Mouse (Mus musculus) induced T-regulatory cell, adult 2 months (primary cell): ENCODE data around the gene Chtop.

ENCODE experiments used
- DNase-seq: peaks from one replicate; pipeline ENCODE4 v3.0.0-alpha.2; 2012; ENCODE audit warnings: low read depth

Gene Chtop

DNA sequence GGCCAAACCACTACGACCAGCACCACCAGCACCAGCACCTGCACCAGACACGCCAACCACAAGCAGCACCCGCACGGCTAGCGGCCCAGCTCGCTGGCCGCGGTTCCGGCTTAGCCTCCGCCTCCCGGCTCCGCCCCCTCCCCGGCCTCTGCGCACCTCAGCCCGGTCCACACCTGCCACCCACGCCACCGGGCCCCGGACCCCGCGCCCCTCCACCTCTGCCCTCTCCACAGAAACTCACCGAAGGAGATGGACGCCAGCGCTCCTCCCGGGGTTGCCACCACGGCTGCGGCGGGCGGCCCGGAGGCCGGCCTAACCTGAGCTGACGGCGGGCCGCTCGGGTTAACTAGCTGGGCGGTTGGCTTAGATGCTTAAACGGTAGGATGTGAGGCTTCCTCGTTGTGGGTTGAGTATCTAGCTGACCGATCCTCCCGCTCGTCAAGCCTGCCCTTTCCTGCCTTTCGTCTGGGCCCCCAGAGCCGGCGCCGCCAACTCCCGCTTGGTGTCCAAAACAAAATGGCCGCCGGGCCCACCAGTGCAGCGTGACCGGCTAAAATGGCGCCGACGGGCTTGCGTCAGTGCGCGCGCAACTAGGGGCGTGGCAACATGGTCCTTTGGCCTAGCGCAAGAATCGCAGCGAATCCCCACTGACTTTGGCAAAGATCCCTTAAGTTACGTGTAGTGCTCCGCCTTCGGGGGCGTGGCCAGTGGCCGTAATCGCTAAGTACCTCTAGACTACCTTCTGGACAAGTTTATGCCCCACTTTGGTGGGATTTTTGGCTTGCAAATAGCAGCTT, at the start of gene Chtop:
Gene Chtop (minus strand): TSS at position 549 of the 797 bp plus-strand sequence.
- peak; percentile 100 for DNase-seq

DNA sequence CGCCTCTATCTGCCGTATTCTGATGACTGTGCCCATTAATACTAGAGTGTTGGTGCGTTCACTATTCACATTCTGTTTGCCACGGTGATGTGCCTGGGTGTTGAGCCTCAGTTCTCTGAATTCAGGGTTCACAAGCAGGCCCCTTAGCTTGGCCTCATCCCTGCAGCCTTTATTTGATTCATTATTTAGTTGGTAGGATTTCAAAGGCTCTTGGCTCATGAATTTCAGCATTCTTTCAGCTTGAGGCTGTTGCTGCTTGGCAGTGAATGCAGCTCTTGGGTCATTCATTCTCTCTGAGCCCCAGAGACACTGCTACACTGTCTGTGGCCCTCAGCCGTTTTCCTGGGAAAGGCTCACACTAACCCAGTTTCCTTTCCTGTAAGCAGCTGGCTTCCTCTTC, 46.7 kb upstream of the Chtop start:
- no peak for DNase-seq

DNA sequence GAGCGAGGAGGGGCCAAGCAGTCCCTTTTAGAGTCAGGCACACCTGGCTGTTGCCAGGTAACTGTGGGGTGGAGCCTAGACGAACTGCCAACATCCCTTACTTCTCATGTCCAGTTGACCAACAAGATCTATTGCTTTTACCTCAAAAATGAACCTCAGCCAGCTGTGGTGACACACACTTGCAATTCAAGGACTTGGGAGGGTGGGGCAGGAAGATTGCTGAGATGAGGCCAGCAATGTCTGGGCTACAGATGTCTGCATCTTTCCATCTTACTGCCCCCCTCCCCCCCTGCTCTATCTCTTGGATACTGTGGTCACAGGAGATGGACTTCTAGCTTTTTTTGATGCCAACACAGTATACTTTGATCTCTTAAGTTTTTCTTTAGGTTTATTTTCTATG, 42.9 kb upstream of the Chtop start:
- no peak for DNase-seq

DNA sequence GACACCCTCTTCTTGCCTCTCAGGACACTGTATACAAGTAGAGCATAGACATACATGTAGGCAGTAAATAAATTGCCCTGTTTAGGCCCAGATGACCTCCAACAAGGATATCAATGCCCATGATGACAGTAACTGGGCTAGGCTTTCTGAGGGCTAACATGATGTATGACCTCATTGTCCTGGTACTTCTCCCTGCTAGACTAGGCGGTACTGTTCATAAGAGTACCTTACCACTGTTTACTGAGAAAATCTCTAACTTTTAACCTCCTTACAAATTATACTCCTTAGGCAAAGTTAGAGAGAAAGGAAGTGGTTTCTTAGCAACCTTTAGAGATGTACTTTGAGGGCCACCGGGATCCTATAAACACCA, 41.1 kb upstream of the Chtop start:
- DNase-seq = no peak

DNA sequence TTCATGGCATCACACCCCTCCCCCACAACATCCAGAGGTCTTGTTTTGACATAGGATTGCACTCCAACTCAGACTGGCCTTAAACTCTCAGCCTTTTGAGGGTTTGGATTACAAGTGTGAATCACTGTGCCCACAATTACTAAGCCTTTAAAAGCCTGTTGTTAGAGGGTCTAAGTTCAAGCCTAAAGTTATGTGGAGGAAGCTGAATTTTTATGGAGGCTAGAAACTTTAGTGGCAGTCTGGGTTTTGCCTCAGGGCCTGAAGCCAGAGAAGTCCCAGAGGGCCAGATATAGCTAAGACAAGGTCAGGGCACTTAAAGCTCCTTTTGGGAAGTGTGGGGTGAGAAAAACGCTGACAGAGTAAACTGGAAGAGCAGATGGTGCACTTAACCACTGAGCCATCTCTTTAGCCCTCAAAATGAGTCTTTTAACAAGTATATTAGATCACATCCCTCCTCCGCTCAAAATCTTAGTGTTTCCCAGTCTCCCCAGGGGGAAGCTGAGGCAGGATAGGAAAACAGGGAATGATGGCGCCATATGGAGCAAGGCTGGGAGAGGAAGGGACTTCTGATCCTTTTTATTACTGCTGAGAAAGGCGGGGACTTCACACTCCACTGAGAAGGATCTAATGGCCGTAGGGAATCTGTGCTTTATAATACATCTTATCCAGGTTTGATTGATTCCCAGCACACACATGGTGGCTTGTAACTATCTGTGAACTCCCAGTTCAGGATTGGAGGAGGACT, 40.5 kb upstream of the Chtop start:
- no peak for DNase-seq

DNA sequence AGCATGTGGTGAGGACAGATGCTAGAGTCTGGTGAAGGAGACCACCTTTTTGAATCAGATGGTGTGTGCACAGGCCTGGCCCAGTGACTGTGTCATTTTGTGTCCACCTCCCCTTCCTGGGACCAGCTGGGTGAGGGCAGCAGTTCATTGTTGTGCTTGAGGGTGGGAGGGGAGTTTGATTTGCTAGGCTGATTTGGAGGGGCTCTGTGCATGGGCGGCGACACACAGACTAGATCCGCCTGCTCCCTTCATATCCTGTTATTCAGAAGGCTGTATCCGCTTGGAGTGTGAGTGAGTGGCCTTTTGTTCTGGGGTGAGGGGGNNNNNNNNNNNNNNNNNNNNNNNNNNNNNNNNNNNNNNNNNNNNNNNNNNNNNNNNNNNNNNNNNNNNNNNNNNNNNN, 31.6 kb upstream of the Chtop start:
- no peak for DNase-seq

DNA sequence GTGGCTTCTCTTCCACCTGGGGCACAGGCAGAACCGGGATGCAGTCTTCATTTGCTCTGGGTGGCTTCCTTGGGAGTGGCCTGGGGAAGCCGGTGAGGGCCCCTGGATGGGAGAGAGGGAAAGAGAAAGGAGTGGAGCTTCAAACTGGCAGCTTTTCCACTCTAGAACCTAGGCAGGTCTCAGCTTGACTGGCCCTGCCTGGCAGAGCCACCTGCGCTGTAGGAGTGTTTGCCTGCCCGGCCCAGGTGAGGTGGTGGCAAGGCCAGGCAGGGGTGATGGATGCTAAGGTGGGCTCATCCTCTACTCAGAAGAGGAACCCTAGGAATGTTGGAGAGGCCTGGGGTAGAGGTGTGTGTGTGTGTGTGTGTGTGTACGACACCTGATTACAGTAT, 28.6 kb upstream of the Chtop start:
- DNase-seq = no peak

DNA sequence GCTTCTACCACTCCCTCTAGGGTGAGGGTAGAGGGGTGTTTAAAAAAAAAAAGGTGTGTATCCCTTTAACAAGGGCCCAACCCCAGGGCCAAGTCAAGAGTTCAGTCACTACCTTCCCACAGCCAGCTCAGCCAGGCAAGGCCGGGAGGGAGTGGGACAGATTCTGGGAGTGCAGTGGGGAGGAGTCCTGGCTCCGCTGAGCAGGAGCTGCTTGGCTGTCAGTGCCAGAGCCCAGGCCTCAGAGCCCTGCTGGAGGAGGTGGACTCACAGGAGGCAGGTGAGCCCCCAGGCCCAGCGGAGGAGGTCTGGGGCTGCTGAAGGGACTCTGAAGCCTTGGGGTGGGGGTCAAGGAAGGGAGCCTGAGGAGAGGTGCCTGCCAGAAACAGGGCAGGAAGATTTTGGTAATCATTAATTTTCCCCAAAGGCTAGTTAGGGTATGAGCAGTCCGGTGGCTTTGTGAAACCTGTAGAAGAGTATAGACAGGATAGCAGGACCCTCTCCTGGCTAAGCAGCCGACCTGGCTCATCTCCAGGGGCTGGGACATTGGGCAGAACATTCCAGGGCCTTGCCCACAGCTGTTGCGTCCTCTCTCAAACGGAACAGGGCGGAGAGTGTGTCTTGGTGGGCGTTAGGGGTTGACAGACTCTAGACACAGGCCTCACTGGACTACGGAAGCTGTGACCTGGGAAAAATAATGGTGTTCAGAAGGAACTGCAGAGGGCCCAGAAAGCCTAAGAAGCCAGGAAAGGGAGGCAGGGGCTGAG, 28.0 kb upstream of the Chtop start, which contains the start of gene S100a16:
Gene S100a16 (plus strand): TSS at position 114 of the 764 bp plus-strand sequence.
- DNase-seq = no peak

DNA sequence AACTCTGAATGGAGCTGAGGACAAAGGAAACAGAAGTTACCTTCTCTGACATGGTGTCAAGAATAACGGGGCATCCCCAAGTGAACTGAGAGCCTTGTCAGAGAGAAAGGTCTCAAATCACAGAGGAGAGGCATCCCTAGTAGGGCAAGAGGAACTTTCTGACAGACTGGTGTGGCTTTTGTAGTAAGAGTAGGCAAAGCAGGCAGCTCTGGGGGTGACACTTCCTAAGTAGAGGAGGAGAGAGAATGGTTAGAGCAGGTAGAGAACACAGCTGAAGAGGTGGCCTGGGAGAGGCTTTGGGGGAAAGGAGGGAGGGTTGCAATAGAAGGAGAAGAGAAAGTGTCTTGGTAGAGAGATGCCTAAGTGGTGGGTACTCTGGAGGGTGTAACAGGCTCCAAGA, 26.1 kb upstream of the Chtop start:
- no peak for DNase-seq

DNA sequence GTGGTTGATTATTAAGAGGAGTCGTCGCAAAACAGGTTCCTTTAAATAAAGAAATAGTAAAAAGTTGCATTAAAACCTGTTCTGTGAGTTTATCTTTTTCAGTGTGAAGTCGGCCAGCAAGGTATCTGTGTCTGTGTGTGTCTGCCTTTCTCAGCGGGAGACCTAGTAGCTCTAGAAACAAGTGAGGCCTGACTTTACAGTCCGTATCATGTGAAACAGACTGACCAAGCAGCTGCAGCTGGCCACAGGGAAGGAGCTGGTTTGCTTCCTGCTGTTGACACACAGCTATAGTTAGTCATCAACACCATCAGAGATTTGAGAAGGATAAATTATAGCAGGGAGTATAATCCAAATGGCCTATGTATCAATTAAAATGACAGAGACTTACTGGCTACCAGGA, 22.4 kb upstream of the Chtop start:
- no peak for DNase-seq

DNA sequence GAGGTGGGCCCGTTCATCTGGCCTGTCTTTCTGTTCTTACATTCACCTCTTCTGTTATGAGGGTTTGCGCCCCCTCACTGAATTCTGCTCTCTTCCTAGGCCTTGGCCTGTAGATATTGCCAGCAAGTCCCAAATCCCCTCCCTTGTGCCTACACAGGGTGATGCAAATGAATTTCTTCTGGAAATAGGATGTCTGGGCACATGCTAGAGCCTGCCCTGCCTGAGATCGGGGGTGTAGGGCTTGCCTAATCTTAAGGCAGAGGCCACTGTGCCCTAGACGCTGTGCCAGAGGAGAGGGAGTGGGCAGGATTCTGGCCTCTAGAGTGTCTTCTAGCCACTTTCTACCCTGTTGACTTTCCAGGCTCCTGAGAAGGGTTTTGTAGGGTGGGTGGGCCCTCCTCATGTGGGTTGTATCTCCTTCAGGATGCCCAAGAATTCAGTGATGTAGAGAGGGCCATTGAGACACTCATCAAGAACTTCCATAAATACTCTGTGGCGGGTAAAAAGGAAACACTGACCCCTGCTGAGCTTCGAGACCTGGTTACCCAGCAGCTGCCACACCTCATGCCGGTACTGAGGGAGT, 18.1 kb upstream of the Chtop start:
- DNase-seq = no peak

DNA sequence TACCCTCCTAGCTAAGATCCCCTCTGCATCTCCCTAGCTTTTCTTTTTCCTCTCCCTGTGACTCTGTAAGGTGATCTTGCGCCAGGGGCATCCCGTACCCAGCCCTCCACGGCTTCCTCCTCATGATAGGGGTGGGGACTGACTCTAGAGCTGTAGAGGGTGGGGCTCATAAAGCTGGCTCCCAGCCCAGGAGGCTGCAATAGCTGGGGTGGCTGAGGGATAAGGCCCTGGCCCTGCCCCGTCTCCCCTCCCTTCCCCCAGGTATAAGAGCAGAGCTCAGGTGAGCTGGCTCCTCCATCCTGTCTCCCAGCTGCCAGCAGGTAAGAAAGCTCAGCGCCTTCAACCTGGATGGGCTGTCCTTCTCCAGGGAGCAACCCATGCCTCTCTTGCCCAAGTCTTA, 17.3 kb upstream of the Chtop start, which contains the start of gene S100a14:
Gene S100a14 (plus strand): TSS at position 277 of the 400 bp plus-strand sequence.
- DNase-seq = no peak

DNA sequence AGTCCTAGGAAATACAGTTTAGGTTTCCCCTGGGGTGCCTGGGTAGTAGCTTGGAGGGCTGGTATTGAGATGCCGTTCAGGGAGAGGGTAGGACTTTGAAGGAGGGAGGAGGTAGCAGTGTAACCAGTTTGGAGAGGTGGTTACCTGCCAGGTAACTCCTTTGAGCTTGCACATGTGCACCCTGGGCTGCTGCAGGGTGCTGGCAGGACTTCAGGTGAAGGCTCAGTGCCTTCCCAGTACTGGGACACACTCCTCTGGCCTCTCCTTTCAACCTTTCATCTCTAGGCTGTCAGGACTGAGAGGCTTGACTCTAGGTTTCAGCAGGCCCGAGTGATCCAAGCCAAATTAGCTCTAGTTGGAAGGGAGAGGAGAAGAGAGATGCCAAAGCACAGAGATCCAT, 16.8 kb upstream of the Chtop start:
- DNase-seq = no peak

DNA sequence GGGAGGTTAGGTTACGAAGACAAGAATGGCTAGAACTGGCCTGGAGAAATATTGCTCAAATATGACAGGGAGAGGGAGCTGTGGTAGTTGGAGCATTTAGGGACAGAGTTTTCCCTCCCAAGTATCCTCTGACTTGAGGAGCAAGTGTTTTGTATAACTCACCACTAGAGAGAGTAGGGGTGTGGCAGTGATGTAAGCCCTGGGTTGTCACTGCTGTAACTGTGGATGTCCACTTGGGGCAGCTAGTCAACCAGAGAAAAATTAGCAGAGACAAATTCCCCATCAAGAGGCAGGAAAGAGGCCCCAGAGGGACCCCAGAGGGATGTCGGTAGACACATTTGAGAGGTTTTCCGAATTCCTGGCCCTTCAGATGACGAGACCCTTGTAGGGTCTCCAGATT, 16.1 kb upstream of the Chtop start:
- peak; percentile 77 for DNase-seq

DNA sequence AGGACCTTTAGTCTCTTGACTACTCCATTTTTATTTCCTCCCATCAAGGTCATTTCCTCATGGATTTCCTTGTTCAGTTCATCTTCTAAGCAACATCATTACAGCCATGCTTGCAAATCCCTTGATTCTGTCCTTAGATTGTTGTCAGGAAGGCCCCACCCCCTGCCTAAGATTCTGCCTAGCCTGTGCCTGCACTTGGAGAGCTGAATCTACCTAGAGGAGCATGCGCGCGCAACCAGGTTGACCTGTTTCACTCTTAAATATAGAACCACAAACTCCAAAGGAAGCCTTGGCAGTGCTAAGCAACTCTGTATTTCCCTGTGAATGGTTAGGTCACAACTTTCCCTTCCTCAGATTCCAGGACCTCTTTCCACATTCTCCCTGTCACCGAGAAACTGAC, 8.4 kb upstream of the Chtop start:
- DNase-seq = no peak

DNA sequence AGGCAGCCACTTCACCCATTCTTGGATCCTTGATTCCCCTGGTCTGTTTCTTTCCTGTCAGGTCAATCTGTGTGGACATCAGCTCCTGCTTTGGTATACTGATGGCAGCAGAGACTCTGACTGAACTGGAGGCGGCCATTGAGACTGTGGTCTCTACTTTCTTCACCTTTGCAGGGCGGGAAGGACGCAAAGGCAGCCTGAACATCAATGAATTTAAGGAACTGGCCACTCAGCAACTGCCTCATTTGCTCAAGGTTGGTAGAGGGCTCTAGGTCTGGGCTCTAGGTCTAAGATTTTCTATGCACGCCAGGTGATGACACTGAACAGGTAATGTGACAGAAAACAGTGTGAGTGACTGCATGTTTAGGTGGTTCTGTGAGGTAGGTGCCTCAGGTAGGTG, 6.5 kb upstream of the Chtop start:
- DNase-seq = no peak

DNA sequence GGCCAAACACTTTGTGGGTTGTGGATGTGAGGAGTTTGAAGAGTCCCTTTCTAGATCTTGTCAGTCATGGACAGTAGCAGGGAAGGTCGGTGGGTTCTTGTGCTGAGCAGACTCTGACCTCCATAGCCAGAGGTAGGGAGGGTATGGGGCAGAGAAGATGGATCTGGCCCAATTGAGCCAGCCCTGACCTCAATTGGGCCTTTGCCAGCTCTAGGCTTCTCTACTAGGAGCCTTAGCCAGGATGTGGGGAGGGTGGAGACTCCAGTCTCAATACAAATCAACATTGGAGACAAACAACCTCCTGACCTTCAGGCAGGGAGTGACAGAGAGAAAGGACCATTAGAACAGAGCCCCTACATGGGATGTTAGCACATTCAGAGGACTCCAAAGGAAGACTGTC, 5.9 kb upstream of the Chtop start:
- peak; percentile 38 for DNase-seq

DNA sequence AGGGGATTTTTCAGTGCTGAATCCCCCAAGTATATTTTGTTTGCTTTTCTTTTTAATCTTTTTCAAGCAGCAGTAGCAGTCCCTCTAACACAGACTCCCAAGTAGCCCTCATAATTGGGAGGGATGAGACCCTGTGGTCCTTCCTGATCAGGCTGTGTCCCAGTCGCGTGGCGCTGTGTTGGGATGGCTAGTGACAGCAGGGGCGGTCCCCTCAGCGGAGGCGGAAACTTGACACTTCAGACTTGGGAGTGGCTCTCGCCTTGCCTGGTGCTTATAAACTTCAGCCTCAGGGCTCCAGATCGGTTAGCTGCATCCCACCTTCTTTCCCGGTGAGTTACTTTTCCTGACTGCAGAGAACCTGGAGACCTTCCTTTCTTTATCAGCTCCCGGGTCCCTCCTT, 5.4 kb upstream of the Chtop start:
- DNase-seq = peak; percentile 83

DNA sequence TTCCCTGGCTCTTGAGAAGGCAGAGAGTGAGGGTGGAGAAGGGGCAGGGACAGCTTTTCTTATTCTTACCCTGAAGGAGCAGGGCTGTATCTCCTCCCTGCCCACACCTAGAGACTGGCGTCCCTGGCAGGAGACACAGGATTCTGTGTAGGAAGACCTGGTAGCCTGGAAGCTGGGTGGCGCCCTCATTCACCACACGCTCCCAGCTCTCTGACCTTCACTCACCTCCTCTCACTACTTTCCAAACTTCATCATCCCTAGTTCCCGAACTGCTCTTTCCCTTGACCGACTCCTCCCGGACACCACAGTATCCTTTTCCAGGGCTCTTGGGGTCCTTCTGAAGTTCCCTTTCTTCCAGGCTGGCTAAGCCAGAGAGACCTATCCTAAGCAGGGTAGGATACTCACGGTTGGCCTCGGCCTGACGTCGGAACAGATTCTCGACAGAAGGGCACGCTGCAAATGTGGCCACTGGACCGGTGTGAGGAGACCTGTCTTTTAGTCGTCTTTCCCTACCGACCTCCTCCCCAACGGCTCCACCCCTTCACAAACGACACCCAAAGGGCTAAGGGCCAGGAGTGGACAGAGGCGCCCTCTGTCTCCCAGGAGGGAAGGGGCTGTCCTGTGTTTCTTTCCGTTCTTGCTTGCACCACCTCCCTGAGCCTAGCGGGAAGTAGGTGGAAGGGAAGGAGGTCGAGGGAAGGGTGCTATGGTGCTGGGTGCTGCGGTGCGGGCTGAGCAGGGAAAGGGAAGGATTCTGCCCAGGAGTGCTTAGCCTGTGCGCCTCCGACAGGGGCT, 4.7 kb upstream of the Chtop start, which contains the start of the genes S100a1 and S100a13:
Gene S100a1 (minus strand): TSS at position 597 of the 795 bp plus-strand sequence.
Gene S100a13 (plus strand): TSS at position 640 of the 795 bp plus-strand sequence.
- peak; percentile 66 for DNase-seq

DNA sequence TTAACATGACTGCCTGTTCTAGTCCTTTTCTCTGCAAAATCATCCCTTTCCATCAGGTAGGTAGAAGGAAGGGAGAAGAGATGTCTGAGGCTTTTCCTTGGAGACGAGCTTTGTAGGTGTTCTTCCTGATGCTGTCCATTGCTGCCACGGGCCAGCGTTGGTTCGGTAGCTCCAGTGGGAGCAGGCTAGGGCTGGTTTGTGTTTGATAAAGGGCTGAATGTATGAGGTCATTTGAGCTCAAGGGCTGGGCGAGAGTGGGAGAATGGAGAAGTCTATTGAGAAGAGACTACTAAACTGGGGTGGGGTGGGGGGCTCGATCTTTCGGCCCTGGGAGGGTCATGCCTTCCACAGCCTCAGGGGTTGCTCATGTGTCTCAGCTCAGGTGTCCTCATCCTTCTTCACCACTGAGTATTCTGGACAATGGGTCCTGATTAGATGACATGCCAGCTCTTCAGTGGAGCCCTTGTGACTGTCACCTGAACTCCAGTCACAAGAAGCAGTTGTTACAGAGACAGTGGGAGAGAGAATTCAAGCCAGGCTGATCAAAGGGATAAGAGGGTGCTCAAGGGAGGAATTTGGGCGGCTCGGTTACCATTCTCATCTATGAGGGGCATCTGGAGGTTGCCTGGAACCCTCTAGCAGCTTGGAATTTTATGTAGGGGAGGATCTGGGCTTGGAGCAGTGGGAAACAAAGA, 3.8 kb upstream of the Chtop start:
- DNase-seq = no peak

DNA sequence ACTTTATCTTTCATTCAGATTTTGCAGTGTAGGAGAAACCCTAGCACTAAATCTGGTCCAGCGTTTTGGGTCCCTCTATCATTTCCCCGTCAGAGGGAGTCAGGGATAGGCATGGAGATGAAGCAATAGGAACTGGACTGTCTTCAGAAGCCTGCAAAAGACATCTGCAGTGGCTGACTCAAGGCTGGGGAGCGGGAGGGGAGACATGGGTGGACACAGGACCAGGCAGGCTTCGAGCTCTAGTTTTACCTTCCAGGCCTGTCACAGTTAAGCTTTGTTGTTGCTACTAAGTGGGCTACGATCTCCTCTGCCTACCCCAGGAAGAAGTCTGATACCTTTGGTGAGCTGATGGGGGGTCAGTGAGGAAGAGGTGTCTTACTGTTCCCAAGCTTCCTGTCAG, 3.0 kb upstream of the Chtop start:
- no peak for DNase-seq
